Mouse (Mus musculus) cerebellum, adult (tissue): ENCODE results near the gene Pde4d.

Source experiments
- ATAC-seq: cut with Nextera tagmentation; 2 replicates; pipeline ENCODE4 v1.9.2; 2017; ENCODE audit warnings: mild to moderate bottlenecking, moderate library complexity, mixed read lengths; ENCODE audit not compliant: insufficient number of reproducible peaks, low FRiP score, low TSS enrichment

The Pde4d gene

DNA sequence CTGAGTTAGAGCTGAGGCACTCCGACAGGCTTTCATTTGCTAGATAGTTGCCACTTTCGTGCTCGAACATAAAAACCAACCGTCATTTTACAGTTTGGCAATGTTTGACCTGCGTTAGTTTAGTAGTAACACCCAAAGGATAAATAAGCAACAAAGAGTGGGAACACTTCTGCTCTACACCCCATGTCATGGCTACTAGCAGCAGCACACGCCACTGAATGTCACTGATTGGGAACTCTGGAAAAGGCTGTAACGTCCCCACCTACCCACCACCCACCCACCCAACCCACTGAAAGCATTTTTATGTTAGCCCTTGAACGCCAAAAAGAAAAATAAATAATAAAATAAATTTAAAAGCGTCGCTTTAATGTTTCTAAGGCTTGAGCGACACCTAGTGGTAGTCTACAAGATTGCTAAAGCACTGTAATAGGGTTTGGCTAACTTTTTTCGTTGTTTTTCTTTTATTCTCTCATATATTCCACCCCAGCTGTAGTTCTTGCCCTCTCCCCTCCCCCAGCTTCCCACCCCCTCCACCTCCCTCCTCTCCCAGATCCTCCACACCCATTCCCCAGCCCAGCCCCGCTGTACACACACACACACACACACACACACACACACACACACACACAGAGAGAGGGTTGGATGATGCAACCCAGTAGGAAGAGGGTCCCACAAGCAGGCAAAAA is 763.2 kb downstream of the Pde4d start:
- no peak for ATAC-seq

DNA sequence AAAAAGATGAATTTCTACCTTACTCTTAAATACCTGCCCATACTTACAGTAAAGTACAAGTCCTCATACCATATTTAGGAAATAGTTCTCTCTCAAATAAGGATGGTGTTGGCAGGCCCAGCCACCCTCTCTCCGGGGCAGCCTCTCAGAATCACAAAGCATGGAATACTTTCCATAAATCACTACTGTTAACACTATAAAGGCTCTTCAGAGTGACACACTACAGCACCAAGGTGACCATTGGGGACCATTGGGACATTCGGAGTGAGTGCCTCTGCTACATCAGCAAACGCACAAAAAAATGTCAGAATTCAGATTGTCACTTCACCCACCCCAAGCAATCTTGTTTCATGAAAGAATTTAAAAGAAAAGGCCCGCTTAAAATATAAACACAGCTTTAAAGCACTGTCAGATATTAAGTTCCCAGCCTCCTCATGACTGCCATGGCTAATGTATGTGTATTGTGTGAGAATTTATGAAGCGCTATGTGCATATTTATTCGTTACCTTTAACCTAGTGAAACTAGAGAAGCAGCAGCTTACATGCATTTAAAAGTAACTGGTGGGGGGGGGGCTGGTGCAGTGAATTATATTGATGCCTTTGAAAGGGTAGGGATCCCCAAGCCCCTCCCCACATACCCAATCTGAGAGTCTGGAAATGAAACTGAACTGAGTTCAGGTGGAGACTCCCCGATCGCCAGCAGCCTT is 769.4 kb downstream of the Pde4d start:
- ATAC-seq, result no peak

DNA sequence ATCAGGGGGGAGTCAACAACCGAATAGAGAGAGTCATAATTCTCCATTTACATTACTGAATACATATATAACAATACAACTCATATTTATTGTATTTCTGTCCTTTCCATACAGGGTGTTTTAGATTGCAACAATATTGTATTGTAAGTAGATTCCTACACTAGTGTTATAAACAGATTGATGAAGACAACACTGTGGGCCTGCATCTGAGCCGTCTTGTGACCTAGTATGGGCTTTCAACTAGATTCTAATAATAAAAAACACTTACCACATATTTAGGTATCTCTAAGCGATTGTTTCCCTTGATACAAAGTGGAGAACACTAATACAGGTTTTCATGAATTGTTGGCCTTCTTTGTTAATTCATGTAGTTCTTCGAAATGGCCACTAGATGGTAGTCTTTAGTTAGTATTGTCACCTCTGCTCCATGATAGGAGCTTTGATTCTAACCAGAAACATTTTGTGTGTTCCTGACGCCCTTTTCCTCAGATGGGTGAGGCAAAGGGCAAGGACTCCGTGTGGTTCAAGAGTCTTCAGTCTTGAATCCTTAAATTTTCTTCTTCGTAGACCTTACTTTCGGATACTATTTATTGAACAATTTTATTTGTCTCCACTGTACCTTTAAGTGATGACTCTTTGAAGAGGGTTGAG is 779.3 kb downstream of the Pde4d start:
- ATAC-seq, result peak; percentile 86

DNA sequence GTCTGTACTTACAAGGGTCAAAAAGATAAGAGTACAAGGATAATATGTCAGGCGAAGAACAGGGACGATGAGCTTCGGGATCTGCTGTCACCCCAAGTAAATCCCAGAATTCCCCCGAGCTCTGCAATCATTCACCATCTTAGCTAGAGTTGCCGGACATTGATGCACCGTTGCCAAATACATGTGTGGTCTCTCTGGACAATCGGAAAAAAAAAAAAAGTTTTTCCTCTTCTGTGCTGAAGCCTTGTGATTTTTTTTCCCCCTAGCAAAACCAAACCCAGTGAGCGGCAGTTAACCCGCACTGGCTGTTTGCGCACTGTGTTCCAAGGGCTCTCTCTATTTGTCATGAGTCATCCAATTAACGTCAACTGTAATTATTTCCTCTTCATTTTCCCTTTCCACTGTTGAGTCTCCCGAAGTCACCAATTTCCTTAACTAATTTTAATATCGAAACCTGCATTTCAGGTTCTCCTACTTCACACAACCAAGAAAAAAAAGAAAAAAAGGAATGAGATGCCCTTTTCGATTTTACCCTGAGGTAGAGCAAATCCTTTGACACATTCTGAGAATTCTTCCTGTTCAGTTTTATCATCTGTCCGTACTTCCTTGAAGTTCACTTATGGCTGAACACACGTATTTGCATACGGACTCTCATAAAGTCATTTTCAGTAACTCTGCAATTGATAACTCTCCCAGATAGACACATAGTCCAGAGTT is 780.0 kb downstream of the Pde4d start:
- peak; percentile 51 for ATAC-seq

DNA sequence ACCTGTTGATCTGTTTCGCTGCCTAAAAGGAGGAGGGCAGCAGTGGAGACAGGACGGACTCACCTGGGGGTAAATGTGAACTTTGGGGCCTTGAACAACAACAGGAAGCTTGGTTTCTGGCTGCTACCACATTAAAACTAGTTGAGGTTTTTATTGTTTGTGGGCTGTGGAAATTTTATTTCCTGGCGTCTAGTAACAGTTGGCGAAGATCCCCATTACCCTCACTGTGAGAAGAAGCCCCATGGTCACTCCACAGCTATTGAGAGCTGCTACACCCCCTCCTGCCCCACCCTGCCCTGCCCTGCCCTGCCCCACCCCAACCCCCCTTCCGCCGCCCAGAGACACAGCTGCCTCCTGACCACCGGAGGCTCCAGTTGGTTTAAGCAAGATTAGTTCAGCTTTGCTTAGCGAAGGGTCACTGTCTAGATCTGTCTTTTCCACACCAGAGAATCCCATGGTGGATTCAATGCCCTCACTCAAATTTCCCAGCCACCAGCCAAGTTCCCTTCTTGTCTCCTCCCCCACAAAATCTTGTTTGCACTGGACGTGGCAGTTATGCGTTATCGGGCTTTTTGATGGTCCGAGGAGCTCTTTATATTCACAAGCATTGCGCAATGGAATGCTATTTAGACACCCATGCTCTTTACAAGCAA is 780.7 kb downstream of the Pde4d start:
- ATAC-seq, result no peak

DNA sequence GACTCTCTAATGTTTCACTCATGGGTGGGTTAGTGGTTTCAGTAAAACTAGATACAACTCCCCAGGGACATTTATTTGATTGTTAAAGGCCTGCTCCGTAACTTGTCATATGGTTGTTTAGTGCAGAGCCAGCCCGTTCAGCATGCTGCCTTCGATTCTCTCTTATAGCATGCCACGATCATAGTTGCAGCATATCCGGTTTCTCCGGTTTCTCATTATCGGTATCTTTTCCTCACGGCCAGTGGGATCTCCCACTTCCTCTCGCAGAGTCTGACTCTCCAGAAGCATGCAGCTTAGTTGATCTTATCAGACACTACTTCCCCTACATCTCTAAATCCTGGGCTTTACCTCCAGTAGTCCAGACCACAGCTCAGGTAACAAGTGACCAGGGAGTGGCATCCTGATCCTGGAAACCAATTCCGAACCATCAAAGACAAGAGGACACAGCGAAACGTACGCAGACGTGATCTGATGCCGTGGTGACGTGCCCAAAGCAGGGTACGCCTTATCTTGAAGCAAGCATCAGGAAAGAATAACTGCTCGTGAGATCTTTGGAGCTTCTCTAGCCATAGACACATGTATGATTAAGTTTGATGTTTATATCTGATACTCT is 782.2 kb downstream of the Pde4d start:
- ATAC-seq, result no peak

DNA sequence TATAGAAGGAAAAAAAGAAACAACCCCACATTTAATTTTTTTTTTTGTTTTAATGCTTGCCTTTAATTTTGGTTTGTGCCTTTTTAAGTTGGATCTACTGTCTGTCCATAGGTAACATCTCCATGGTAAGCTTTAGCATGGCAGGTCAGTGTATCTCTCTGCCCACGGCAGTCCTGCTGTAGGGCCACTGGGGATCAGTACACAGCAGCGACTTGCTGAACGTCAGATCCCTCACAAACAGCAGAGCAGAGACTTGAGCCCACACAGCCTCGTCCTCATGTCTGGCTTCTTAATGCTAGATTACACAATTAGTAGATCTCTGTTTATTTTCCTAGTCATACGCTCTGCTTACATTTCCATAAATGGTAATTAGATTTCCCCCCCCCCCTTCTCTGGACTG is 782.8 kb downstream of the Pde4d start:
- no peak for ATAC-seq

DNA sequence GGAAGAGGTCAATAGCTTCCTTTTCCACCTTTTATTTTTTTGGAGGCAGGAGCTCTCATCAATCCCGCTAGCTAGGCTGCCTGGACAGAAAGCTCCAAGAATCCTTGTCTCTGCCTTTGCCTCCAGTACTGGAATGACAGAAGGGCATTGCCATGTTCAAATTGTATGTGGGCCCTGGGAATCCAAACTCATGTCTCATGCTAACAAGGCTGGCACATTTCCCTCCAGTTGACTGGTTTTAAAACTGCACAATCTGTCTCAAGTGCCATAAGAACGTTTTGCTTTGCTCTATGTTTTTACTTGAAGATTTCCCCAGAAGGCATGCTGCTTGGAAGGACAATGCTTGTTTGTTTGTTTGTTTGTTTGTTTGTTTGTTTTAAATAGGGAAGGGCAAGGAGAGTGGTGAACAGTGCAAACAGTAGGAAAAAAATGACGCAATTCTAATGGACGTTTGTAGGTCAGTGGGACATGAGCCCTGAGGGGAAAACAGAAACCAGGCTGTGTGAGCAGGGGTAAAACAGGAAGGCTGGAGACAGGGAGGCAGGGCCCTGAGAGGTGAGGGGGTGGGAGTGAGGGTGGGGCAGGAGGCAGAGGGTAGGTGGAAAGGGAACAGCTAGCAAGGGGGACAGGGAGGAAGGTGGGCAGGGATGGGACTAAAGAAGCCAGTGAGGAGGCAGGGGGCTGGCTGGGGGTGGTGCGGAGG is 784.3 kb downstream of the Pde4d start:
- ATAC-seq, result no peak

DNA sequence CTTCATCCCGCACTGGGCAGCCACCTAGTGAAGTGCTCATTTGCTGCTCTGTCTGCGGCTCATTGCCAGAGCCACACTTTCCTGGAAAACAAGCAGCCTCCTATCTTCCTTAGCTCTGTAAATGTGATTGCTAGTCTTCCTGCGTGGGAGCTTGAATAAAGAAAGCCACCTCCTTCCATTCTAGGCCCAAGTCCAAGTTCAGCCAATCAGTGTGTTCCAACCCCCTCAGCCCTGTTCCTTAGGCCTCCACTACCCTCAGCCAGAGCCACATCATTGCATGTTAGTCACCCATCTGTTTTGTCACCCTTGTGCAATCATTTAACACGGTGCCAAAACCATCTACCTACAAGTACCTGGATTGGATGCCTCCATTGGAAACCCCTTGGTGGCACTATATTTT is 786.3 kb downstream of the Pde4d start:
- ATAC-seq, result peak; percentile 16; the same call in 1 of the 2 replicates

DNA sequence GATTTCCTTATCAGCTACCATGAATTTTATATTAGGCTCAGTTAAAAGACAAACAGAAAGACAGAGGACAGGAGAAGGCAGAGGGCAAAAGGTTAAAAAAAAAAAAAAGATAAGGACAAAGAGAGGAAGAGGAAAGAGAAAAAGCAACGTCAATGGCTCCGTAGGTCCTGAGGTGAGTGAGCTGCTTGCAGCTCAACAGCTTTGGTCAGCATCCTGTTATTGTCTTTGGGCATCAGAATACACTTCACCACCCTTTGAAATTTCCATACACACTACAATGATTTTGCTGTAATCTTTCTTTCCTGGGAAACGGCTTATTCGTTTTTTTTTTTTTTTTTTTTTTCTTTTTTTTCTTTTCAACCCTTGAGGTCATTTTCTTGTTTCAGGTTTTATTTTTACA is 788.9 kb downstream of the Pde4d start:
- no peak for ATAC-seq

DNA sequence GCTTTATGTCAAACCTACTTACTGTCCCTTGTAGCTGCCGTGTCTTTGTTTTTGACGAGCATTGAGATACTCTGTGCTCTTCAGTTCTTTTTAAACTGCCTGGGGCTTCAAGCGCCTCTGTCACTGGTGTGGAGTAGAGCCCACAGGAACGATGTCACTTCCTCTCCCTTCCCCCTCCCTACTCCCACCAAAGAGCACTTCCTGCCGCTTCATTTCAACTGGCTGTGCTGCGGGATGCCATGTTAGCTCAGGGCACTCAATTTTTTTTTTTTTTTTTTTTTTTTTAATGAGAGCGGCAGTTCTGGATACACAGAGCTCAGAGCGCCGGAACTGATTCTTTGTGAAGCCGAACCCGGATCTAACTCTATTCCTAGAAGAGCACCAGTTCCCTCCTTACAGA is 789.5 kb downstream of the Pde4d start:
- ATAC-seq, result no peak

DNA sequence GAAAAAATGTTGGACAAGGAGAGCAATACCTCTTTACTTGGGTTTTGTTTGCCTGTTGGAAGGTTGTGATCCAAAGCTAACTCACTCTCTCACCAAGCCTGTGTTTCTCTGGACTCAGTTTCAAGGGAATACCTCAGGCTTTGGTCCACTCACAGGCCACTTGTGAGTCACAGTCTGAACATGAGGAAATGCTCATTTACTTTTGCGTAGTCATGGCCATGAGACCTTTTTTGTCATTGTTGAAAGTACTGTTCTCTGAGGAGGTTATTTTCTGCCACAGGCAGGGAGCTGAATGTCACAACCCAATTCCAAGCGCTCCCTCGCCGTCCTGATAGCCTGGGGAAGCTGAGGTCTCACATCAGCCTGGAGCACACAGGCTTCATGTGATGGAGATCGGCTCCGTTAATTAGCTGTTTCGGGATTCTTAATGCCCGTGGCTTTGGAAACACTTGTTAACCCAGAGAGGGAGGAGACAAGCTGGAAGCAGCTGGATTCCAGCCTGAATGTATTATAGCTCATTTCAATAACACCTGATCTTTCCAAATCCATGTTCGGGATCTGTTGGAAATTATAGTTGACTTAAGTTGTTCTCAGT is 792.8 kb downstream of the Pde4d start:
- no peak for ATAC-seq

DNA sequence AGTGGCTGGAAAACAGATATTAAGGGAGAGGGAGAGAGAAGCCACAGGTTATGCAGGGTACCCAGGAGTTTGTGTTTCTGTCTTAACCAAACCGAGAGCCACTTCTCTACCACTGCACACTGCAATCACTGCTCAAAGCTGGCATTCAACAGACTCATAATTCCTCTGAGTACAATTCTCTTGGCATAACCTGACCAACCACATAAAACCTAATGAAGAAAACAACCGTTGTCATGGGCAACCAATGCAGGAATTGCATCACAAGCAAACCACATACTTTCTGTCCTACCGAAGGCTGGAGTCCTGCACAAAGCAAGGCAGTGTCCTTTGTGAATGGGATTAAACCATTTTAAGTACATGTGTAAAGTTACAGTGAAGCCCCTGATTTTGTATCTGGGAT is 793.4 kb downstream of the Pde4d start:
- no peak for ATAC-seq

DNA sequence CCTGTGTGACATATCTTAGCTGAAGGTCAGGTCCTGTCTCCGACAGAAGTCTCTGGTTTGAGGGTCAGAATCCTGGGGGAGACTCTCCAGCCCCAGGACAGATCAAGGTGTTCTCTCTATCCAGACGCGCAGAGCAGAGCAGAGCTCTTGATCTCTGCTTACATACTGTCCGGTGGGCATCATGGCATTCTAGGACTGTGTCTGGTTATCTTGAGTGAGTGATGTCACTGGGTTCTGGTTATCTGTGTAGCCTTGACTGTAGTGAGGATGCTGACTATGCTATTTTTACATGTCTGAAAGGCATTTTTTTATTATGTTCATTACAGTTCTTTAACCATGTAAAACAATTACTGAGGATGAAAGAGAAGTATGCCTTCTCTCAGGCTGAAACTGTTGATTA is 797.3 kb downstream of the Pde4d start:
- no peak for ATAC-seq

DNA sequence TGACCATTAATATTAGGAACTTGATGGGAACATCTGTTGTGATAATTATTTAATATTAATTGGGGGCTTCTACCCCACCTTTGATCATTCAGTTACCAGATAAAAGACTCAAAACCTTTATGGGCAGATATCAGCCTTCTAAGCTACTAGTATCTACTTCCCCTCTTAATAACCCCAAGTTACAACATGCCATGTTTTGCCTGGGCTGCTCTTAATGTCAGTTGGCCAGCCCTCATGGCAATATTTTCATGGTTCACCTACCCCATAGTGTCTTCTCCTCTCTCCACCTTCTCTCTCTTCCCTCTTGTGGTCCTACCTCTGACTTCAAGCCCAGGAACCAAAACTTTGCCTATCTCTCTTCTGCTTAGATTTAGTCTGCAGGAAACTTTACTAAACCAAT is 799.6 kb downstream of the Pde4d start:
- no peak for ATAC-seq

DNA sequence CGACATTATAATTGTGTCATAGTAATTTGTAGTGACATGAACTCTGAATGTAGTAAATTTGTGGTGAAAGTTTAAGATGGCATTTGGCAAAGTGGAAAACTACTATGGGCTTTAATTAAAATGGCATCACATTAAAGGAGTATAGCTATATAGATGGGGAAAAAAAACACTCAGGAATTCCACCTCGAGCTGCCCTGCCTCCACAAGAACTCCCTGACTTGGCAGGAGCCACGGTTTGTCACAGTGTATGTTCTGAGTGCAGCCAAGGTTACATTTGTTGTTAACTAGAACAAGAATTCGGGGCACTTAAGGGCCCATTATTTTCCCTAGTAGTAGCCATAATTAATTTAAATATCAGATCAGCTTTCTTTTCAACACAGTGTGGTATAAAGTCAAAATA is 805.9 kb downstream of the Pde4d start:
- ATAC-seq, result no peak

DNA sequence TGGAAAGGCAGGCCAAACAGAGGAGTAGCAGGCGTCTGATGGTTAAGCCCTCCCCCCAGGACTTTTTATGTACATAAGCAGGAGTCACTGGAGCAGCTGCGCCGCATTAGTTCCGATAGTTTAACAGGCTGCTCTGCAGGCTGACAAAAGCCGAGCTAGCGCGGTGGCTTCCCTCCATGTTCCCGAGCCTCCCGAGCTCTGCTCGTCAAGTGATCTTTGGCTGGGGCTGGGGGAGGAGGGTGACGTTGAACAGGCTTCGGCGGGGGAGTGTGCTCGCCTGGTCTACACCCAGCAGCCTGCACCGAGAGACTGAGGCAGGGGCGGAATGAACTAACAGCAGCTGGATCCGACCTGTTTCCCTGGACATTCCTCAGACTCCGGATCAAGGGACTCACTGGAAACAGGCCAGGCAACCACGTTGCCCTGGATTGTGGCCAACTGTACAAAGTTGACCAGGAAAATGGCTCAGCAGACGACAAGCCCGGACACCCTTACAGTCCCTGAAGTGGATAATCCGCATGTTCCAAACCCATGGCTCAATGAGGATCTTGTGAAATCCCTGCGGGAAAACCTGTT is 810.6 kb downstream of the Pde4d start:
- ATAC-seq, result peak; percentile 57; the same call in 1 of the 2 replicates

DNA sequence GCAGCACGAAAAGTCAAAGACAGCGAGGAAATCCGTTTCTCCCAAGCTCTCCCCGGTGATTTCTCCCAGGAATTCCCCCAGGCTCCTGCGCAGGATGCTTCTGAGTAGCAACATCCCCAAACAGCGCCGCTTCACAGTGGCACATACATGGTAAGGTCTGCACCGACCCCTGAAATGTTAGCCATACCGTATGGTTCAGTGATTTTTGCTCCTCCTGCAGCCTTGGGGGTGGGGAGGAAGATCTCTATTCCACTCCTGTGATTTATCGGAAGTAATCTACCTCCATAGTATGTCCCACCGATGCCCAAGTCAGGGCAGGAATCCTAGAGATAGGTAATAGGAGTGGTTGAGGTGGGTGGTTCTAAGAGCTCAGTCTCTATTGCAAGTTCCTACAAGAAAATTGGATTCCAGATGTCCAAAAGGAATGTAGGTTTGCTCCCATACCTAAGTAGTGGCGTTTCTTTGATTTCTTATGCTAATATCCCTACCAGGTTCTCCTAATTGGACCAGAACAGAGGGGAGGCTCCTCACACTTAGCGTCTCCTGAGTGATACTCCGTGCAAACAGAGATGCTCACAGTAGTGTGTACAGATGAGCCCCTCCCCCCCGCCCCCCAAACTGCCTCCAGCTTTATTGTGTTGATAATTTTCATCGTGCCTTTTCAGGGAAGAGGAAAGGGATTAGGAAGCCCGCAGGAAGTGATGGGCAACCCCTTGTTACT is 811.2 kb downstream of the Pde4d start:
- ATAC-seq, result no peak
